Mouse (Mus musculus) CH12.LX (cell line): ENCODE results near the gene Hfe2. TPM values are rescaled to one million over a fixed set of nuclear protein-coding genes. Genes with fewer than 3 reads are reported as not detected.

Experiments
- DNase-seq: peaks from one replicate; pipeline ENCODE4 v3.0.0-alpha.2; 2013; ENCODE audit errors: extremely low read depth
- H3K27ac ChIP-seq: 2 replicates; pipeline ENCODE4 v1.5.1; 2012; ENCODE audit warnings: low read depth, mild to moderate bottlenecking, control low read depth, moderate library complexity; ENCODE audit not compliant: insufficient read depth
- H3K27me3 ChIP-seq: replicated peaks from 2 replicates; pipeline ENCODE3; 2012; ENCODE audit warnings: inconsistent platforms
- H3K36me3 ChIP-seq, 2 experiments: replicated peaks in 1 of 2; 2 replicates each; pipeline versions ENCODE3 to v1.6.1; 2012; ENCODE audit warnings: inconsistent platforms in 1 of 2, low read length in 1 of 2, mild to moderate bottlenecking in 1 of 2, mixed read lengths in 1 of 2, moderate library complexity in 1 of 2; ENCODE audit not compliant: control insufficient read depth in 1 of 2, insufficient read depth in 1 of 2
- H3K4me1 ChIP-seq, 2 experiments: 2 replicates each; pipeline ENCODE4 v1.6.1; 2012; ENCODE audit warnings: inconsistent platforms in 1 of 2, moderate library complexity in 1 of 2; ENCODE audit not compliant: insufficient read depth in 2 of 2, control insufficient read depth in 1 of 2
- H3K4me2 ChIP-seq: 2 replicates; pipeline ENCODE4 v1.6.1; 2012; ENCODE audit warnings: low read depth, mild to moderate bottlenecking, control low read depth; ENCODE audit not compliant: poor library complexity, insufficient read depth, severe bottlenecking
- H3K4me3 ChIP-seq, 3 experiments: fragments of 150-350 bp in 1 of 3; sonication (generic) in 1 of 3; replicated peaks in 1 of 3; 2 replicates each; pipeline versions ENCODE3 to v1.5.1; 2011 to 2012; ENCODE audit warnings: low read depth in 2 of 3, low read length in 2 of 3, mild to moderate bottlenecking in 2 of 3, moderate library complexity in 2 of 3, control low read depth in 1 of 3, improper control_type of control experiment in 1 of 3, inconsistent platforms in 1 of 3, mixed read lengths in 1 of 3; ENCODE audit not compliant: poor library complexity in 1 of 3
- H3K79me2 ChIP-seq: replicated peaks from 2 replicates; pipeline ENCODE4 v1.6.1; 2012; ENCODE audit warnings: mild to moderate bottlenecking, moderate library complexity; ENCODE audit not compliant: control insufficient read depth, poor library complexity, insufficient read depth, severe bottlenecking; ENCODE audit errors: extremely low read depth
- H3K9ac ChIP-seq: 2 replicates; pipeline ENCODE4 v1.6.1; 2012; ENCODE audit warnings: low read depth, mild to moderate bottlenecking, control low read depth, moderate library complexity; ENCODE audit not compliant: insufficient read depth
- H3K9me3 ChIP-seq: replicated peaks from 2 replicates; pipeline ENCODE3; 2012; ENCODE audit warnings: low read length, inconsistent platforms, mixed read lengths
- CTCF ChIP-seq, 2 experiments: IDR thresholded peaks in 1 of 2; conservative IDR thresholded peaks in 1 of 2; 2 replicates each; pipeline ENCODE4 v1.5.1; 2011 to 2012; ENCODE audit warnings: low read depth in 2 of 2, low read length in 2 of 2, improper control_type of control experiment in 1 of 2, inconsistent platforms in 1 of 2, mild to moderate bottlenecking in 1 of 2, moderate library complexity in 1 of 2
- ELF1 ChIP-seq: IDR thresholded peaks from 2 replicates; pipeline ENCODE4 v1.6.1; 2014; ENCODE audit warnings: low read depth, mild to moderate bottlenecking, inconsistent platforms, low read length, improper control_type of control experiment
- EP300 ChIP-seq: IDR thresholded peaks from 2 replicates; pipeline ENCODE4 v1.6.1; 2011; ENCODE audit warnings: low read length, improper control_type of control experiment
- HCFC1 ChIP-seq: IDR thresholded peaks from 2 replicates; pipeline ENCODE4 v1.6.1; 2012; ENCODE audit warnings: low read depth, mild to moderate bottlenecking, inconsistent platforms, low read length, improper control_type of control experiment
- IRF4 ChIP-seq: IDR thresholded peaks from 2 replicates; pipeline ENCODE4 v1.6.1; 2014; ENCODE audit warnings: low read depth, mild to moderate bottlenecking, inconsistent platforms, low read length, improper control_type of control experiment
- JUN ChIP-seq: IDR thresholded peaks from 2 replicates; pipeline ENCODE4 v1.6.1; 2011; ENCODE audit warnings: low read depth, mild to moderate bottlenecking, low read length, improper control_type of control experiment, moderate library complexity; ENCODE audit not compliant: insufficient read depth
- JUND ChIP-seq: conservative IDR thresholded peaks from 2 replicates; pipeline ENCODE4 v1.6.1; 2011; ENCODE audit warnings: low read depth, low read length, improper control_type of control experiment
- MAX ChIP-seq: IDR thresholded peaks from 2 replicates; pipeline ENCODE4 v1.6.1; 2011; ENCODE audit warnings: low read length, improper control_type of control experiment
- MXI1 ChIP-seq: IDR thresholded peaks from 2 replicates; pipeline ENCODE4 v1.6.1; 2011; ENCODE audit warnings: mild to moderate bottlenecking, low read depth, low read length, improper control_type of control experiment
- MYC ChIP-seq: IDR thresholded peaks from 2 replicates; pipeline ENCODE4 v1.6.1; 2011; ENCODE audit warnings: low read depth, mild to moderate bottlenecking, improper control_type of control experiment, low read length
- NELFE ChIP-seq: IDR thresholded peaks from 2 replicates; pipeline ENCODE4 v1.6.1; 2011; ENCODE audit warnings: low read depth, low read length, improper control_type of control experiment
- PAX5 ChIP-seq: IDR thresholded peaks from 2 replicates; pipeline ENCODE4 v1.6.1; 2012; ENCODE audit warnings: low read length, inconsistent platforms, mixed read lengths
- POLR2A ChIP-seq: IDR thresholded peaks from 2 replicates; pipeline ENCODE4 v1.6.1; 2011; ENCODE audit warnings: low read depth, mild to moderate bottlenecking, improper control_type of control experiment, low read length
- POLR2AphosphoS2 ChIP-seq: IDR thresholded peaks from 2 replicates; pipeline ENCODE4 v1.6.1; 2011; ENCODE audit warnings: low read depth, low read length, improper control_type of control experiment
- RAD21 ChIP-seq: IDR thresholded peaks from 2 replicates; pipeline ENCODE4 v1.6.1; 2011; ENCODE audit warnings: low read depth, mild to moderate bottlenecking, low read length, improper control_type of control experiment, moderate library complexity
- SIN3A ChIP-seq: IDR thresholded peaks from 2 replicates; pipeline ENCODE4 v1.6.1; 2012; ENCODE audit warnings: low read length, improper control_type of control experiment, inconsistent platforms
- SMC3 ChIP-seq: IDR thresholded peaks from 2 replicates; pipeline ENCODE4 v1.6.1; 2011; ENCODE audit warnings: low read depth, low read length, improper control_type of control experiment
- TCF12 ChIP-seq: IDR thresholded peaks from 2 replicates; pipeline ENCODE4 v1.6.1; 2014; ENCODE audit warnings: low read depth, mild to moderate bottlenecking, inconsistent platforms, low read length, improper control_type of control experiment
- ZC3H11A ChIP-seq: IDR thresholded peaks from 2 replicates; pipeline ENCODE4 v1.6.1; 2012; ENCODE audit warnings: low read depth, mild to moderate bottlenecking, inconsistent platforms, low read length, improper control_type of control experiment
- ZKSCAN1 ChIP-seq: IDR thresholded peaks from 2 replicates; pipeline ENCODE4 v1.6.1; 2012; ENCODE audit warnings: low read depth, inconsistent platforms, low read length, improper control_type of control experiment, borderline replicate concordance
- ZNF384 ChIP-seq: IDR thresholded peaks from 2 replicates; pipeline ENCODE4 v1.6.1; 2012; ENCODE audit warnings: low read depth, low read length, improper control_type of control experiment, inconsistent platforms
- dilution Hi-C: fragments of 300-500 bp; cut with MboI; formaldehyde crosslinking; loops from 2 replicates; pipeline ENCODE4 v1.14.3; 2020; ENCODE audit warnings: low sequenced_read_pairs; ENCODE audit not compliant: extremely low pct_unique_long_range_greater_than_20kb, extremely low pct_ligation_motif_present
- in situ Hi-C: fragments of 300-500 bp; cut with MboI; formaldehyde crosslinking; loops from 3 replicates; pipeline ENCODE4 v1.14.3; 2019; ENCODE audit warnings: low sequenced_read_pairs, low pct_ligation_motif_present, low pct_unique_long_range_greater_than_20kb, mixed read lengths
- polyA plus RNA-seq: library from polyadenylated mRNA; unstranded; fragments of >175 nt; gene quantifications from 2 replicates; pipeline ENCODE4 v1.2.1, GENCODE M21; 2012; ENCODE audit warnings: low read depth; ENCODE audit not compliant: insufficient read length
- total RNA-seq, 2 experiments: library from RNA; depleted of rRNA; stranded (reverse); fragments of 300-350 nt in 1 of 2; fragments of >200 nt in 1 of 2; gene quantifications; 2 replicates each; pipeline ENCODE4 v1.2.3; 2012 to 2014

Gene Hfe2
- total and polyA plus RNA-seq, 3 experiments: not detected

GRCm38 (mm10) chr3:96545565-96545964 lies 20.6 kb downstream of the Hfe2 start:
- H3K4me2 ChIP-seq: no peak overlapping the region
- in situ Hi-C loops (loop anchor here (25.0 kb wide), 1 partner anchor 258 kb away; the partner anchor contains the start of gene Fcgr1), dilution Hi-C loops (no loop called here)
- H3K9ac ChIP-seq: no peak overlapping the region
- H3K4me1 ChIP-seq: peaks cover 13 to 32% of the 10 kb centered on the region in 2 experiments
- H3K4me3 ChIP-seq: no peak overlapping the region
- DNase-seq: no peak
- peaks cover 5% of the 10 kb centered on the region for H3K27me3 ChIP-seq
- H3K9me3 ChIP-seq: no peaks in the 10 kb centered on the region
- H3K79me2 ChIP-seq: no peaks in the 10 kb centered on the region
- no peaks in the 10 kb centered on the region for H3K36me3 ChIP-seq
- no peak overlapping the region for H3K27ac ChIP-seq
- TF ChIP-seq MYC: 0 out of 2 replicates have a peak, but pooled peaks have one; percentile 56
- TF ChIP-seq ZC3H11A: peak; percentile 15; the same call in 1 of the 2 replicates
- TF ChIP-seq IRF4: no peak
- no peak for TF ChIP-seq MXI1
- no peak for TF ChIP-seq PAX5
- no peak for TF ChIP-seq TCF12
- peak; percentile 69 for TF ChIP-seq SMC3
- TF ChIP-seq MAX: no peak
- no peak for TF ChIP-seq ZKSCAN1
- TF ChIP-seq RAD21: peak; percentile 76
- peak in 1 of 2 experiments; percentile 78; a peak in 2 of 4 replicates for TF ChIP-seq CTCF (conservative IDR thresholded peaks at IDR 0.05 in 1 of 2, IDR thresholded peaks at IDR 0.05 in 1 of 2; ENCODE audit: low read depth in 2 of 2, low read length in 2 of 2)
- no peak for TF ChIP-seq ZNF384
- TF ChIP-seq POLR2AphosphoS2: no peak
- TF ChIP-seq HCFC1: no peak

GRCm38 (mm10) chr3:96546880-96547279 lies 21.9 kb downstream of the Hfe2 start:
- Histone ChIP-seq H3K4me3 (no peak overlapping the region), H3K4me1 (peaks cover 15 to 44% of the 10 kb centered on the region in 2 experiments), H3K27me3 (peaks cover 3% of the 10 kb centered on the region), H3K27ac (no peak overlapping the region), H3K4me2 (no peak overlapping the region), H3K36me3 (no peaks in the 10 kb centered on the region), H3K79me2 (no peaks in the 10 kb centered on the region), H3K9ac (no peak overlapping the region), H3K9me3 (no peaks in the 10 kb centered on the region)
- DNase-seq: no peak
- in situ Hi-C loops: loop anchor here (25.0 kb wide), 1 partner anchor 260 kb away; the partner anchor contains the start of gene Fcgr1
- dilution Hi-C loops: no loop called here
- no peak for TF ChIP-seq ZC3H11A
- TF ChIP-seq TCF12: no peak
- TF ChIP-seq JUN: no peak
- TF ChIP-seq JUND: no peak
- no peak for TF ChIP-seq NELFE
- TF ChIP-seq EP300: no peak
- no peak for TF ChIP-seq CTCF (conservative IDR thresholded peaks at IDR 0.05 in 1 of 2, IDR thresholded peaks at IDR 0.05 in 1 of 2; ENCODE audit: low read depth in 2 of 2, low read length in 2 of 2)
- no peak for TF ChIP-seq POLR2A
- TF ChIP-seq ELF1: no peak
- no peak for TF ChIP-seq SIN3A
